Comparison of ENCODE assay signal across 8 mouse cellular contexts in the genomic region with DNA sequence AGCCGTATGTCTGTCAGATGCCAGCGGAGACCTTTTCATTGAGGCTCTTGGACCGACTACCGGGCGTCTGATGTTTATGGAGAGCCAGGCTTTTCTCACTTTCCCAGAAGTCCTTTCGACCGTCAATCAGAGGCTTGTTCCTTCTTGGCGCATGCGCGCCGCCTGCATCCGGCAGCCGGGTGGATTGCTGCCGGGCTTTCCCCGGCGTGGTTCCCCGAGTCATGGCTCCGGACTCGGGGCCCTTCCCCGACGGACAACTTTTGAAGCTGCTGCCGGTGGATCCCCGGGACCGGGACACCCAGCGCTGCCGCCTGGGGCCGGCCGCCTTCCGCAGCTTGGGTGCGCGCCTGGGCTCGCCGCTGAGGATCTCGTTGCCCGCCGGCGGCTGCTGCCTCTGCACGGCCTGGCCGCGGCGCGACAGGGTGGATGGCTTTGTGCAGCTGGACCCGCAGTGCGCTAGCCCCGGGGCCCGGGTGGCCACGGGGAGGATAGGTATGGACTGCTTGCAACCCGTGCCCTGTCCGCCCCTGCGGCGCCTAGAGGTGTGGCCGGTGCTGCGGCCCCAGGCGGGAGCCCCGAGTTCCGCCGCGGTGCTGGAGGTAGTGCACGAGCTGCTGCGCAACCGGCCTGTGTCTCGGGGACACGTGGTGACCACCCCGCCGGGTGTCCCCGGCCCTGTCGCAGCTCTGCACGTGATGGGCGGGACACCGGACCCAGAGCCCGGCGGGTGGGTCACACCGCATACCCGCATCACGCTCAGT. TPM values are rescaled to one million over a fixed set of nuclear protein-coding genes. Genes with fewer than 3 reads are reported as not detected.
DNase-seq lines count a peak whose midpoint lies in the region; ATAC-seq lines count a peak whose summit lies in the region.

No protein-coding gene starts in this region.

- DNase-seq in adrenal gland, adult 18-20 months (ENCODE audit: low spot score in 2 of 2) = peak; percentile 82 to 85
- peak; percentile 94 for DNase-seq in embryo, embryonic 10.5 days (ENCODE audit: low spot score)
- peak; percentile 87 for DNase-seq in gastrocnemius, postnatal 14 days
- DNase-seq in left cerebral cortex, postnatal 14 days (ENCODE audit: low spot score in 2 of 2) = peak; percentile 89 to 90
- peak; percentile 84 for DNase-seq in right cerebral cortex, postnatal 14 days
- DNase-seq in urinary bladder, postnatal 25 days (ENCODE audit: low spot score) = peak; percentile 81

- intact Hi-C loops in gastrocnemius, postnatal 14 days (cut with DNase I; ENCODE audit: low total_unique reads) = loop anchor here (10.0 kb wide), 1 partner anchor 124 kb away; no protein-coding TSS in a partner anchor
- intact Hi-C loops in left cerebral cortex, postnatal 14 days (cut with DNase I) = loop anchor here (10.0 kb wide), 1 partner anchor 124 kb away; no protein-coding TSS in a partner anchor

- ATAC-seq in inflammation-experienced regulatory T-cells, adult 6 months = peak; percentile 85
- peak; percentile 82 for ATAC-seq in megakaryocyte-erythroid progenitor cell, adult 5-6 weeks (replicated peaks; ENCODE audit: low FRiP score, low TSS enrichment, poor library complexity, severe bottlenecking)

RNA-seq across cellular contexts. Expression of gene AA467197, which starts 6.1 kb away (rescaled TPM):
- 1 to 10 TPM; 1.2 to 3.2 TPM for total RNA-seq in adrenal gland, adult 18-20 months (2021)
- total RNA-seq in gastrocnemius, postnatal 14 days (2021) = not detected
- polyA plus RNA-seq in inflammation-experienced regulatory T-cells, adult 6 months (2017; shearing (Covaris generic)) = 1 to 10 TPM in 1 of 3 experiments, not detected in 2; 5.0 TPM
- under 1 TPM; 0.46 to 0.63 TPM for total RNA-seq in left cerebral cortex, postnatal 14 days (2021)
- total RNA-seq in megakaryocyte-erythroid progenitor cell, adult 5-6 weeks (2014; fragmentation: Nextera tagmentation) = not detected in 2 replicates
- total RNA-seq in megakaryocyte-erythroid progenitor cell, adult 5-6 weeks (2017) = 2.2 and 2.6 TPM in 2 replicates

RNA-seq across cellular contexts. Expression of gene Gatm, which starts 19.5 kb away (rescaled TPM):
- total RNA-seq in adrenal gland, adult 18-20 months (2021) = 1 to 10 TPM; 5.5 to 6.1 TPM
- total RNA-seq in gastrocnemius, postnatal 14 days (2021) = 10 to 100 TPM; 35.3 to 72.2 TPM
- 1 to 10 TPM in 1 of 3 experiments, under 1 TPM in 2; 0.32 to 1.7 (median 0.46) TPM for polyA plus RNA-seq in inflammation-experienced regulatory T-cells, adult 6 months (2017; shearing (Covaris generic))
- 10 to 100 TPM; 56.6 to 58.7 TPM for total RNA-seq in left cerebral cortex, postnatal 14 days (2021)
- total RNA-seq in megakaryocyte-erythroid progenitor cell, adult 5-6 weeks (2014; fragmentation: Nextera tagmentation) = 154 and 166 TPM in 2 replicates
- 110 and 122 TPM in 2 replicates for total RNA-seq in megakaryocyte-erythroid progenitor cell, adult 5-6 weeks (2017)

Comparison
In these comparisons a context has a peak if more than half of its experiments do, and no peak if none do; other contexts are left out.
1. Peak in every context shown above with its lines: DNase-seq and ATAC-seq.
2. RNA of gene Gatm, which starts 19.5 kb away (total RNA-seq): 110 to 166 TPM in megakaryocyte-erythroid progenitor cell, adult 5-6 weeks, 35.3 to 72.2 TPM in gastrocnemius, postnatal 14 days and 56.6 to 58.7 TPM in left cerebral cortex, postnatal 14 days; 5.5 to 6.1 TPM in adrenal gland, adult 18-20 months; every median in the first group is over 4 times any median in the second.